Mouse (Mus musculus): ENCODE results near the gene 4931406P16Rik.

The 4931406P16Rik gene

DNA sequence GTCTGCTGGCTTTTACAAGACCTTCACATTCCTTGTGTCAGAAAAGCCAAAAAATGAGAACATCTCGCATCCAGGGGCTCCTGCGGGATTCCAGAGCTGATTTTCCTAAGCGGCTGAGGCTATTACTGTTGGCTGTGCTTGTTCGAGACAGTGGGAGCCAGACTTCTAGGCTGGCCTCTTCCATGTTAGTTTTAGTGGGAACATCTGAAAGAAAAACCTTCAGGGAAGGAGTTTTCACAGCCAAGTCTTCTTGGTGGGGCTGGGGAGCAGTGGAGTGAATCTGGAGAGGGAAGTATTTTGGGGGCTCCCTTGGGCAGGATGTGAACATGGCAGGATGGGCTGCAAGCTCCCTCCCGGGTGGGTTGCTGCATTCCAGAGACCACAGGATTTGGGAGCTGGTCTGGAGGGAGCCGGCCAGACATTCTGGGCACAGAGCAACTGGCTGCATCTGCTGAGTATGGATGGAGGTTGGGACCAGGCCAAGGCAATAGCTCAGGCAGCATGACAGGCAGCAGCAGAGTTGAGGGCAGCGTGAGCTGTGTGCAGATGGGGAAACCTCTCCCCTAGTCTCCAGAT lies 4.6 kb upstream of the 4931406P16Rik start:
- intact Hi-C loops (cut with DNase I): no loop called here

DNA sequence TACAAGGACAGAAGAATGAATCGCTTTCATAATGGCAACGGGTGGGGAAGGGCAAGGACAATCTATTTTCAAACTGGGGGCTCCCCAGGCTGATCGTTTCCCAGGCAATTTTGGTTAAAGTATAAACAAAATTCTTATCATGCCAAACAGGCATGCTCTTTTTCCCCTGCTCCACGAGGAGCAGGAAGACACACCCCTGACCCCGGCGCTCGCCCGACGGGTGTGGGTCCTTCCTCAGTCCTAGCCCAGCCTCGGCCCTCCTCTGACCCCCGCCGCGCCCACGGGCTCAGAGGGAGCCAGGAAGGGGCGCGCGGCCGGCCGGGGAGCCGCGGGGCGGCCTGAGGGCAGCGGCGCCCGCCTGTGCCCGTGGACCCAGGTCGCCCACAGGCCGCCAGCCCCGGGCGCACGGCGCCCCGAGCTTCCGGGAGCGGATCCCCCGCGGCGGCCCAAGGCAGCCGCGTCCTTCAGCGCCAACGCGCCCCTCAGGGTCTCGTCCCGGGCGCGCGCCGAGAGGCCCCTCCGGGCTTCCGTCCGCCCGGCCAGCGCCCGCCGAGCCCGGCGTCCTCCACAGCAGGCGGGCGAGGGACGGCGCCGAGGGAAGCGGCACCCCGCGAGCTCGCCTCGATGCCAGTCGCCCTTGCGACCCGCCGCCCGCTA lies 437 bp downstream of the 4931406P16Rik start:
- intact Hi-C loops (cut with DNase I): no loop called here

DNA sequence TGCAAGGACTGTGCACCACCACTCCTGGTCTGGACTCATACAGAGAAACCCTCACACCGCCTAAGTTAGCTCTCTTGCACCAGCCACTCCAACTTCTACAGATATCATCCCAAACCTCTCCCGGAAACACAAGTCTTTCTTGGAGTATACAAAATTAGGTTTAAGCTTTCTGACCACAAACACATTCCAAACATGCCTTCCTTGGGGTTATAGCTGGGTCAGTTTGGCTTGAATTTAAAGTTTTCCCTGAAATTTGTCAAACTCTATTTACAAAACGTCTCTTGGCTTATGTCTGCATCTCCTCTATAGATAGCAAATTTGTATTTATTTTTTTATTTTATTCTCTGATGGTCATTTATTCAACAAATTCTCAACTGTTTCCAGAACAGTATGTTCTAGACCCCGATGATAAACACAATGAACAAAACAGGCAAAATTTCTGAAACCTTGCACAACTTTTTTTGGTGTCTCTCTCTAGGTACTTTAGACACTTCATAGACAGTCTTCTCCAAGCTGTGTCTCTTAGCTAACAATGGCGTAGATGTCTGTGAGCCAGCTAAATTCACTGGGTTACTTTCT lies 4.1 kb downstream of the 4931406P16Rik start:
- intact Hi-C loops (cut with DNase I): loop anchor here (5.0 kb wide), 1 partner anchor 42 kb away; no protein-coding TSS in a partner anchor

DNA sequence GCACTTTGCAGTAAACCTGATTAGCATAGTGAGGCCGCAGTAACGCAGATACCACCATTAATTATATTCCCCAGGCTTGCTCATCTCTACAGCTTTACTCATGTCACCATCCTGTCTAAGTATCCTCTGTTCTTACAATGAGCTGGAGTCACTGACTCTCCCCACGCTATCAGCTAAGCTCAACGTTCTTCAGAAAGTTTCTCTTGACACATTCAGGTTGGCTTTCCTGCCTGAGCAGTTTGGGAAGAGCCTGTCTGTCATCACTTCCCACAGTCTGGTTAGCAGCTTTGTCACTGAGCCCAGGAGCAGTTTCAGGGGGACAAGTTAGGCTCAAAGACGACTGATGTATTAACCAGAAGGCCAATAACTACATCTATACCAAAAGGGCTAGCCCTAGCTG lies 4.8 kb downstream of the 4931406P16Rik start:
- intact Hi-C loops (cut with DNase I): loop anchor here (5.0 kb wide), 1 partner anchor 41 kb away; no protein-coding TSS in a partner anchor

DNA sequence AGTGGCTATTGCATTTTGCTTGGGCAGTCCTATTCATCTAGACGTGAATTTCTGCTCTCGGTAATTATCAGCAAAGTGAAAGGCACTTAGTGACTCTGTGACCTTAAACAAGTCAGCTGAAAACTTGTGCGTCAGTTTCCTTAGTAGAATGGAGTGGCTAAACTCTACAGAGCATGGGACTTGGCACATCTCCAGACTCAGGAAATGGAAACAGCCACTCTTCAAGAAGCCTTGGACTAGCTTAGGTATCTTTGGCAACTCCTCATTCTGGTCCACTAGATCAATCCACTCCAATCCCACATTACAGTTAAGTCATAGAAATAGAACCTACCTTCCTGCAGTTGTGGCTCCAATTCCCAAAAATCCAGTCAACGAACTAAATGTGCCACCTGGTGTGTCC lies 7.9 kb downstream of the 4931406P16Rik start:
- intact Hi-C loops (cut with DNase I): loop anchor here (5.0 kb wide), 1 partner anchor 38 kb away; no protein-coding TSS in a partner anchor

DNA sequence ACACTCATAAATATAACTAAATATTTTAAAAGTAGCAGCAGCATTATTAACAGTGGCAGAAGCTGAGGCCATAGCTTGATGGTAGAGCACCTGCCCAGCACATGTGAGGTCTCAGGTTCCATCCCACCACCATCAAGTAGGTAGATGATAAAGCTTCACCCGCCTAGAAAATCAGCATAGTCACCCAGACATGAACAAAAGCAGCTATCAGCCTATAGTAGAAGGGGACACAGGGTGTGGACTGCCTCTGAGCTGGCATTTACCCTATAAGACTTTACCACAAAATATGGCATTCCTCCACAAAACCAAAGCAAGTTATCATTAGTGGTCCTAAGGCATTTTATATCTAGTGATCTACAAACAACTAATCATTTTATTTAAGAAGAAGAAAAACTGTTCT lies 10.7 kb downstream of the 4931406P16Rik start:
- intact Hi-C loops (cut with DNase I): no loop called here

DNA sequence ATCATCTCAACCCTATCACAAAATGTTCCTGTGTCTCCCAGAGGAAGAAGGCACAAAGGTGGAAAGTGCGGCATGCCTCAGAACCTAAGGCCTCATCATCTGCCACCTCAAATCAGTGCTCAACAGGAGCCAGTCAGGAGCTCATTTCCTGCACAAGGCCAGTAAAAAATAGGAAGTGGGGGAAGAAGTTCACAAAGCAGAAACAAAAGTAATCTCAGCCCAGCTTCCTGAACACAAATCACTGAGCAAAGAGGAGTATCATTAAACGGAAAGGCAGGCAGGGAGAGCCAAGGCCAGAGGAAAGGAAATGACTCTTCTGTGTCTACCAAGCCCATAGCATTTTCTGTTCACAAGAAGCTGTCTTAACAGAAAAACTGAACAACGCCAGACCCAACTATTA lies 11.4 kb downstream of the 4931406P16Rik start:
- intact Hi-C loops (cut with DNase I): no loop called here

DNA sequence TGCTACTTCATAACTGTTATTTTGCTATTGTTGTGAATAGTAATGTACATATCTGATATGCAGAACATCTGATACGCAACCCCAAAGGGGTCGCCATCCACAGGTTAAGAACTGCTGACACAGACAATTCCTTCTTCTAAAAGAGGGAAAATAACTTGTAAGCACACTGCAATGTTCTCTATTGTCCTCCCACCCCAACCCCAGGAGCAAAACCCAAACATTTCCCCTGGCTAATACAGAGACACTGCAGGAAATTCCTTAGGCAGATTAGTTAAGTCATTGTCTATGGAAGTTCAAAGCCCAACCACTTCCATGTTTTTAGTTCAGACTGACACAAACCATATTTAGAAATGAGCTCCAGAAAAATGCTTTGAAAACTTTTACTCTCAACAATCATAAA lies 14.5 kb downstream of the 4931406P16Rik start:
- intact Hi-C loops (cut with DNase I): no loop called here

DNA sequence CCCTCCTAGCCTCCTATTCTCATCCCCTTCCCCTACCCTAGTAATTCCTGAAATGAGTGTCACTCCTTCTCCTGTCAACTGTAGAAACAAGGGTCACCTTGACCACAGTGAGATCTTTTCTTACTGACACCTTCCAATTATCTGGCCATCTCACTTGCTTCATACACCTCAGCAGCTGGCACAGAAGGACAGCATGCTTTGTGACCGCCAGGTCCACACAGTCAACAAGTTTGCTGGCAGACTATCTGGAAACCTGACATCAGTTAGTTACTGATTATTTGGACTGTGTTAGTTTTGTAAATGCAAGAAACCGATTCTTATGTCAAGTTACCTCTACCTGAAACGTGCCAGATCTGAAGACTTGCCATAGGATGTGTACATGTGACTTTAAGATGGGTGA lies 17.2 kb downstream of the 4931406P16Rik start:
- intact Hi-C loops (cut with DNase I): no loop called here

DNA sequence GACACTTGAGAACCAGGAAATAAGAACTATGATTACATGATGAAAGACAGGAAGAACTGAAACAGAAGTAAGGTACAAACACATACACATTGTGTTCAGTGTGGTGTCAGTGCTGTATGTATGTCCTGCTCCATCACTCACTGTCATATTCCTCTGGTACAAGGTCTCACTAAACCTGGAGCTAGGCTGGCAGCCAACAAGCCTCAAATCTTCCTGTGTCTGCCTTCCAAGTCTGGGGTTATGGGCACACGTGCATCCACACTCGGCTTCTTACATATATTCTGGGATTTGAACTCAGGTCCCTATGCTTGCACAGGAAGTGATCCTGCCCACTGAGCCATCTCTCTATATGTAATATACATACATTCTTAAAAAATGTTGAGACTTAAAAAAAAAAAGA lies 20.7 kb downstream of the 4931406P16Rik start:
- intact Hi-C loops (cut with DNase I): no loop called here

DNA sequence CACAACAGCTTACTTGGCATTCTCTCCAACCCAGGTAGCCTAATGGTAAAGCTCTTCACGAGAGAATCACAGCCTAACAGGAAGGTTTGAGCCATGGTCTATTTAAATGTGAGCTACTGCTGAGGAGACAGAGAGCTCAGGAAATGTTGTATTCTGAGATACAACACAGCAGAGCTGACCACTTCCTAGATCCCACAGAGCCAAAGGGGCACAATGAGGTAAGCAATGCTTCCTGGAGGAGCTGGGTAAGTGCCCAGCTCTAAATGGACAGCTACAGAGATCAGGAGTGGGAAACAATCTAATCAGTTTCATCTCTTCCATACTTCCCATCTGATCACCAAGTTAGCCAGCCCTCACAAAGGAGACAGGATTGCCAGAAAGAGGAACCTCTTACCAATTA lies 22.1 kb downstream of the 4931406P16Rik start:
- intact Hi-C loops (cut with DNase I): no loop called here

DNA sequence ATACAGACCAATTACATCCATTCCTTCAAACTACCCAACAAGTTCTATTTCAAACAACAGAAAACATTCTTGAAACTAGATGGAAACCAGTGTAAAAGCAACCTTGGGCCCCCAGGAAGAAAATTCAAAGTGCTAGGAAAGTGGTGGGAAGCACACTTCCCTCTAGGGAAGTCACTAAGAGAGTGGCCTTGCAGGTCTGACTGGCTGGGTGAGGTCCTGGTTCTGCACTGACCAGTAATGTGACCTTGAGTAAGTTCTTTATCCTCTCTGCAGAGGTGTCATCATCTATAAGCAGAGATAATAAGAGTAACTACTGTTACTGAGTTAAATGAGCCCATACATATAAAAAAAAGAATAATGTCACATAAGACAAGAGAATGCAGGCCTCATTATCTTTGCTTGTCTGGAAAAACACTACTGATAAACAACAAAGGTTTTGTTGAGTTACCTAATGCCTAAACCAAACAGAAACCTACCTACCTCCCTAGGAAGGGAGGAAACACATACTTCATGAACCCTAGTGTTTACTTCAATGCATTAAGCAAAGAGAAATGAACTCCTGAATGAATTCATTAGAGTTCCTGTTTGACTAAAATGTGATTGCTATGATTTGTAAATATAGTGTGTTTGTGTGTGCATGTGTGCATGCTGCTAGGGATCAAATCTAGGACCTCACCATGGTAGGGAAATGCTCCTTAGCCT lies 22.8 kb downstream of the 4931406P16Rik start:
- intact Hi-C loops (cut with DNase I): no loop called here

DNA sequence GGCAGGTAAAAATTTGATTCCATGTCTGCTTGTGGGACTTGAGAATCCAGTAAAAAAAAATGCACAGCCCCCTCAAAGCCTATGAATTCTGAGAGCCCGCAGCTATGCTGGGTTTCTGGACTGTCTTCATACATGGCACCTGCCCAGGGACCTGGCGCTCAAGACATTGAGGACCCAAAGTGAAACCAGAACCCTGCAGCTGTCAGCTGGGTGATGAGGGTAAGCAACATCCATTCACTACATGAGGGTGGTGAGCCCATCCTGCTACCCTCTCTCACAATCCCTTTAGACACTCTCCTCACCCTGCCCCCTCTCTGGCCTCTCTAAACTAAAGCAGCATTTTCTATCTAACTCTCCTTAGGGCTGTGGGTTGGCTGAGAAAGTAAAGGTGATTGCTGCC lies 35.7 kb downstream of the 4931406P16Rik start:
- intact Hi-C loops (cut with DNase I): no loop called here

DNA sequence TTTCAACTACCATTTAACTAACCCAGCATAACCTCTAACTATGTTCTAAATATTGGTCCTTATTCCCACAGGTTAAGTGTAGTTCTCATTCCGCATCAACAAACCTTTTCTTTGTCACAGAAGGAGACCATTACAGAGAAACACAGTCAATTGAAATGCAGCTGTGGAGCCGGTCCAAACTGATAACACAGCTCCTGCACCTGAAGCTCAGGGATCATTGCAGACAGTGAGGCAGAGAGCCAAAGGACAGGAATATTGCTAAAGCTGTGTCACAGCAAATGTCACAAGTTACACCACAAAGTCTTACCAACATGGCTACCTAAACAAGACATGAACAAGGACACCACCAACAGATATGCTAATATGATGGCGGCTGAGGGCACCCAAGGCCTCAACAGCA lies 37.3 kb downstream of the 4931406P16Rik start:
- intact Hi-C loops (cut with DNase I): no loop called here

DNA sequence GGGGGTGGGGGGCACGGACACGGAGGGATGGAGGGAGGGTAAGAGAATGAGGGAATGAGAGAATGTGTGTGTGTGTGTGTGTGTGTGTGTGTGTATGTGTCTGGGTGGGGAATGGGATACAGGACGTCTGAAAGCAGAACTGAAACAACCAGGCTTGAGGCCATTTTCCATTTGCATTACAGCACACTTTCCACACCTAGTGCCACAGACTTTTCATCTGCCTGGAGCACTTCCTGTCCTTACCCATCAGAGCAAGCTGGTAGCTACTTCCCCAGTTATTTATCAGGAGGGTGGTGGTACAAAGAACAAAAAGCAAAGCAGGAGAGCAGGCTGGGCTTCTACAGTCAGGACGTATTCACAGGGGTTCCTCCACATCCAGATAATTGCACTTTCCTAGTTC lies 40.9 kb downstream of the 4931406P16Rik start:
- intact Hi-C loops (cut with DNase I): no loop called here

DNA sequence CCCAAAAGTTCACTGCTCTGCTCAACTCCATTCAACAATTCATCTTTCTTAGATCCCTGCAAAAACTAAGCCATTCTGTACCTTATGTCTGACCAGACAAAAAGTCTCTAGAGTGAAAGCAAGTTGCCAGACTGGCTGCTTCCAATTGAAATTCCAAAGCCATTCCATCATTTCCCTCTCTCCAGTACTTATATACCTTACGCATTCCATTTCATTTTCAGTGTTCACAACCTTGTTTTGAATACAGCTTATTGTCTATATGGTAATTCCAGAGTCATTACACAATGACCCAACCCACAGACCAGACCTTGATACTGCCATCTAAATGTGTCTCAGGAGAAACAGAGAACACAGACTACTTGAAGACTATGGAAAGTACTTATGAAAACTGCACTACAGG lies 44.9 kb downstream of the 4931406P16Rik start:
- intact Hi-C loops (cut with DNase I): loop anchor here (5.0 kb wide), 2 partner anchors 39 to 84 kb away; no protein-coding TSS in a partner anchor

DNA sequence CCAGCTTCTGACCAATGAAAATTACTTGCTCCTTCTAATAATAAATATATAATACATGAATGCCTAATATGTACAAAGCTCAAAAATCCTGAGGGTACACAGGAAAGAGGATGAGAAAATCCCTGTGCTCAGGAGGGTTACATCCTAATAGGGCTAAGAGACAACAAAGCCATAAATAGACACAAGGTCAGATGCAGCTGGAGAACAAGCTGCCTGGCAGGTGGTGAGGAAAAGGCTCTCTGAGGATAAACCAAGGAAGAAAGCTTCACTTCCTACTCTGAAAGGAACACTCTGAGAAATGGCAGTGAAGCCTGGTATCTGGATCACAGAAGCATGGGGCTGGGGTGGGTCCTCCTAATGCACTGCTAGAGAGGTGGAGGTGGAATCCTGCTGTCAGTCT lies 46.9 kb downstream of the 4931406P16Rik start:
- intact Hi-C loops (cut with DNase I): loop anchor here (5.0 kb wide), 2 partner anchors 41 to 86 kb away; no protein-coding TSS in a partner anchor

DNA sequence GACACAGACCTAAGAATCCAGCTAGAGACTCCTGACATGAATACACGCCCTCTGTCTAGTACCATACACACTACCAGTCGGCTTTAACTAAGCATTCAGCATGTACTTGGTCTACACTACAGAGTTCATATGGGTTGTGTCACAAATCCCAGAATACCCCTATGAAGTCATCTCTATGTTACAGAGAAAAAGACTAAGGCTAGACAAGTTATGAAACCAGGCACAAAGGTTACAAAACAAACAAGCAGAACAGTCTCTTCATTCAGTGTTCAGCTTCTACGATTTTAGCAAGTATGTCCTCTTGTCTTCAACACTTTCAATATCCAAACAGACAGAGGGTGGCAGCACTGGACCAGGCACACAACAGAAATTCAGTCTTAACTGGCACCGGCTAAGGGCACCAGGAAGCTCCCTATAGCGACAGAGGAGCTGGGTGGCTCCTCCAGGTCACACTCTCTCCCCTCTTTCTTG lies 47.4 kb downstream of the 4931406P16Rik start:
- intact Hi-C loops (cut with DNase I): loop anchor here (5.0 kb wide), 2 partner anchors 41 to 86 kb away; no protein-coding TSS in a partner anchor

DNA sequence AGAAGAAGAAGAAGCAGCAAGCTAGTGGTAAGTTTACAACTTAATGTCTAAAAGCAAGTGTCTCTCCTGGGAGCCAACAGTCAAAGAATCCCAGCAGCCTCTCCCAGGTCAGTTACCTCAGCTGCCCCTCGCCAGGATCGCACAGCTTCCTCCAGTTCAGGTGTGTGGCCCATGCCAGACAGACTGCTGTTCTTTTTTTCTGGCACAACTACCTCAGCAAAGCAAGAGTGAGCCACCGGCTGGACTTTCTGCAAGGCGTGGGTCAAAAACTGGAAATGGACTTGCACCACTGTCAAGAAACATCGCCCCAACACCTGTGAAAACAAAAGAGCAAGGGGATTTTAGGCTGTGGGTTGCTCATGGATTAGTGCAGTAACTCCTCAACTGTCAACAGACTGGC lies 49.9 kb downstream of the 4931406P16Rik start:
- intact Hi-C loops (cut with DNase I): loop anchor here (5.0 kb wide), 1 partner anchor 79 kb away; no protein-coding TSS in a partner anchor

DNA sequence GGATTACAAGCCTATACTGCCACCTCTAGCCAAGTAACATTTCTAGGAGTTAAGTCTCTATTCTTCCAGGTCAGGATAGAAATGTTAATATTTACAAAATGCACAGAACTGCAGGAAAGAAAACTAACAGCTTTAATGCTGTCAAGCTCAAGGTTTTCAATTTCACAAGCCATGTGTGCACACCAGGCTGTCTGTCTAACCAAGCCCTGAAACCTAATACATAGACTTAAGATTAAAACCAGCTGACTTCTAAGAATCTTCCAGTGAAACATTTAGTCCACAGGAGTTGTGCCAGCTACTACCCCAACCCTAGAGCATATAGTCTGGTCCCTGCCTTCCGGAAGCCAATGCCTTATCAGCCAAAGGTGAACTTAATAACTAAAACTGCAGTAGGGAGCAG lies 54.9 kb downstream of the 4931406P16Rik start:
- intact Hi-C loops (cut with DNase I): no loop called here

DNA sequence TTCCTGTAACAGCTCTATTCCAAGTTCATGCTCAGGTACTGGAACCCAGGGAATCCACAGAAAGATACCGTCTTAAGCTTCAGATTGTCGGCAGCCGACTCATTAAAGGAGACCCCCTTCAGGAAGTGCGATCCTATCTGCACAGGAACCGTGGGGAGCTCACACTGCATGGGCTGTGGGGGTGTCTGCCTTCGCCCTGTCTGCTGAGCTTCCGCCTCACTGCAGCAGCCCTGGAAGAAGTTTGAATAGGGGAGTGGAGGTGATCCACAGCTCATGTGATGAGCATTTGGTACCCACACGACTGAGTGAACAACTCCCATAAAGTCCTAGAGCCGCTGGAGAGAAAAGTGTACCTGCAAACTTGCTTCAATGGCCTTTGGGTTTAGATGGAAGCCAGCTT lies 56.1 kb downstream of the 4931406P16Rik start:
- intact Hi-C loops (cut with DNase I): no loop called here

DNA sequence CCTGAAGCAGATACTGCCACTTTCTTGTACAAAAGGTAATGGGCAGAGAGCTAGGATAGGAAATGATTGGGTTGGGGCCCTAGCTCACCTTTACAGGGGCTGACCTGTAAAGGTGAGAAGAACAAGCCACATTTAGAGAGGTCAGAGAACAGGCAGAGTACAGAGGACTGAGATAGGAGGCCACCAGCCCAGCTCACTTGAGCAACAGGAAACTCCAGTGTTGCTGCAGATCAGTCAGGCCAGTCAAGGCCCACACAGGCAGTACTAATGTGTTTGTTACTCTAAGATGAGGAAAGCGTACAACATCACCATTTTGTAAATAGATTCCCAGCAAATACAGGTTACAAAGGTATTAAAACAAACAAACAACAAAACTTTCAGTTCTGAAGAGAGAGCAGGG lies 57.4 kb downstream of the 4931406P16Rik start:
- intact Hi-C loops (cut with DNase I): no loop called here

Measured in adrenal gland (tissue).